Mouse (Mus musculus): ENCODE data around the gene Dennd1a. TPM values are rescaled to one million over a fixed set of nuclear protein-coding genes. Genes with fewer than 3 reads are reported as not detected.

Gene Dennd1a
- 10 to 100 TPM; 80.3 to 86.5 TPM for total RNA-seq (2021)
- long read RNA-seq, experiment 1, full-length matches to known transcripts = 1 of 12 reads
- long read RNA-seq, experiment 1, partial matches to known transcripts = 1 of 12 reads
- long read RNA-seq, experiment 1, other reads (novel, unspliced or antisense) = 10 of 12 reads
- long read RNA-seq, experiment 2, full-length matches to known transcripts = 1 of 20 reads
- long read RNA-seq, experiment 2, partial matches to known transcripts = 0 of 20 reads
- long read RNA-seq, experiment 2, other reads (novel, unspliced or antisense) = 19 of 20 reads

DNA sequence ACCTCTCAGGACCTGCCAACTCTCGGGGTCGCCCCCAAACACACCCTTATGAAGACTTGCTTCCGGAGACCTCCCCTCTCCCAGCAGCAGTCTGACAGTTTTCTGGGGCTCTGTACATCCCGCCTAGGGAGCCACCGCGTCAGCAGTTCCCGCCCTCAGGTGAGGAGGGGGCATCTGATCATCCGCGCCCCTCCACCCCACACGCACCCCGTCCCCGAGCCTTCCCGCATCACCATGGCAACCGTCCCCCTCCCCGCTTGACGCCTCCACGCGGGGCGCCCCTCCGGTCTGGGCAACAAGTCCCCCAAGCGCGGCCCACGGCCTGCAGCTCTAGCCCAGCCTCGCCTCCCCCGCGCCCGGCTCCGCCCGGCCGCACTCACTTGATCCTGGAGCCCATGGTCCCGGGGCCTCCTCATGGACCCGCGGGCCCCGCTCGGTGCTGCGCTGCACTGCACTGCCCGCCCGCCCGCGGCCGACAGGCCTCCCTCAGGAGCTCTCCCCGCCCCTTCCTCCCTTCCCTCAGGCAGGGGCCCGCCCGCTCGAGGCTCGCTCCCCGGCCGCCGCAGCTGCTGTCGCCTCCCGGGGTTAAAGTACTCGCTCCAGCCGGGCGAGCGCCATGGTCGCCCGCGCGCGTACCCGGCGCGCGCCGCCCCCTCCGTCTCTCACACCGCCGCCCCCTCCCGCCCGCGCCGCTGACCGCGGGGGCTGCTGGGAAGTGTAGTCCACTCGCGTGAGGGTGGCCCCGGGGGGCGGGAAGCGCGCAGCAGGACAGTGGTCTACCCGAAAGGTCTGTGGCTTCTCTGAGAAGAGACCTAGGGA lies at the start of gene Dennd1a:
TSS of gene Dennd1a (minus strand) at position 658 of the 819 bp plus-strand sequence.
- peak; percentile 37 for TF ChIP-seq CTCF (conservative IDR thresholded peaks at IDR 0.05)
- peak within 1 kb of the TSS; percentile 98 for H3K27ac ChIP-seq
- H3K4me3 ChIP-seq = peak within 1 kb of the TSS; percentile 94
- DNase-seq (ENCODE audit: low spot score in 2 of 2) = peak; percentile 79 to 81

DNA sequence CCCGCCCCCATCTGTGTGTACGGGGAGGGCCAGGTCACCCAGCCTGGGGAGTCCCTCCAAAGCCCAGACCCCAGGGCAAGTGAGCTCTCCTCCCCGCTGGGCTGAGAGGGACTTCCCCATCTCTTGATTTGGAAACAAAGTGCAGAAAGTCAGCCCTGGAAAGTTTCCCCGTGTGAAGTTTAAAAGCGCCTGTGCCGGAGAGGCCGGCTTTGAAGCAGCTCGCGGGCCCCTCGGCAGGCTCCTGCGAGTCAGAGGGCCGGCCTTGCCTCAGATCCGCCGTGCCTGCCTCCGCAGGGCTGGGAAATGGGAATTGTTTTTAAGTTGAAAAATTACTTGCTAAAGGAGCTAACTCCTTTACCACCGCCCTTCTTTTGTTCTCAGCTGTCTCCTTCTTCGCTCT lies 49.4 kb upstream of the Dennd1a start:
- no peak for DNase-seq (ENCODE audit: low spot score in 2 of 2)
- TF ChIP-seq CTCF (conservative IDR thresholded peaks at IDR 0.05) = no peak
- H3K27ac ChIP-seq = no peak overlapping the region
- no peak overlapping the region for H3K4me3 ChIP-seq

DNA sequence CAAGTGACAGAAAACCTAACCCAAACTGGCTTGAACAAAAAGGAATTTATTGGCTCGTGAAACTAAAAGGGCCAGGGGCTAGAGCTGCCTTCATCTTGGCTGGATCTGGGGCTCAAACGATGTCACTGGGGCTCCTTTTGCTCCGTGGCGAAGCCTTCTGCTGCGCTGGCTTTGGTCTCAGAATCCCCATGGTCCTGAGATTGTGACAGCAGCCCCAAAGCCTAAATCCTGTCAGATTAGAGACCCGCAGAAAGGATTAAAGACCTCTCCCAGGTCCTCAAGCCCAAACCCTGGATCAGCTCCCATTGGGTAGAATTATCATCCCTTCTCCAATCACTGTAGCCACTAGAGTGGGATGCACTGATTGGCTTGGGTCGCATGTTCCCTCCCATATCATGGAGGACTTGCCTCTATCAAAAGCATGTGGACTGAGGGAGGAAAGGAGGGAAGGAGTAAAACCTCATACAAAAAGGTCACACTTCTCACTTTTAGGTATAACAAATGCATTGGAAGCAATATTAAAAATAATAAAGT lies 46.5 kb upstream of the Dennd1a start:
- TF ChIP-seq CTCF (conservative IDR thresholded peaks at IDR 0.05) = no peak
- no peak for DNase-seq (ENCODE audit: low spot score in 2 of 2)
- no peak overlapping the region for H3K27ac ChIP-seq
- no peak overlapping the region for H3K4me3 ChIP-seq

DNA sequence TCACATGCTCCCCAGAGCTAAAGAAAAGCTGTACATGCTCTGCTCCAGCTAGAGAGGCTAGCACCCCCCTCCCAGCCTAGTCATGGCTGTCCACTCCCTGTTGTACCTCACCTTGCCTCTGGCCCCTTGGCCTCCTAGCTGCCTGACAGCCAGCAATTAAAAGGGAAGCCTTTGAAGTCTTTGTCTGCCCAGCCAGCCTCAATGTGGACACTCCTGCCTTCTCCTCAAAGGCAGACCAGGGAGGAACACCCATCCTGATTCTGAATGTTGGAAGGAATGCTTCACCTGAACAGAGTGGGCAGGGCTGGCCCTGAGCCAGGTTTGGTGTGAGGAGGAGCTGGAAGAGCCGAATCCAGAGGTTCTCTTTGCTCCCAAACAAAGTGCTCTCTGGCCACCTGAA lies 39.5 kb upstream of the Dennd1a start:
- no peak for TF ChIP-seq CTCF (conservative IDR thresholded peaks at IDR 0.05)
- DNase-seq (ENCODE audit: low spot score in 2 of 2) = no peak
- no peak overlapping the region for H3K4me3 ChIP-seq
- H3K27ac ChIP-seq = no peak overlapping the region

DNA sequence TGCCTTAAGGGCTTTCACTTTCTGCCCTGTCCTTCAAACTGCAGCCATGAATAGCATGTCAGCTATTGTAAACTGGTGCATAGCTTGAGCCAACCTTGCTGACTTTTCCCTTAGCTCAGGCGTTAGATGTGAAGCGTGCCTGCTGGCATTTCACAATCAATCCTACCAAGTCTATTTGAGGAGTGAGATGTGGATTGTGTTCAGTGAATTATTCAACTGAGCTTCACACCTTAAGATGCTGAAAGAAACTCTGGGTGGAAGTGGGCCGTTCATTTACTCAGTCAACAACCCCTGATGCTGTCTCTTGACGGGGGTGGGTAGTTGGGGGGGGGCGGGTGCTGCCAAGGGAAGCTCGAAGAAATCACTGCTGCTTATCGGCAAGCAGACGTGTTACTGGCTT lies 36.2 kb upstream of the Dennd1a start:
- Histone ChIP-seq H3K27ac (no peak overlapping the region), H3K4me3 (no peak overlapping the region)
- DNase-seq (ENCODE audit: low spot score in 2 of 2) = no peak
- no peak for TF ChIP-seq CTCF (conservative IDR thresholded peaks at IDR 0.05)

DNA sequence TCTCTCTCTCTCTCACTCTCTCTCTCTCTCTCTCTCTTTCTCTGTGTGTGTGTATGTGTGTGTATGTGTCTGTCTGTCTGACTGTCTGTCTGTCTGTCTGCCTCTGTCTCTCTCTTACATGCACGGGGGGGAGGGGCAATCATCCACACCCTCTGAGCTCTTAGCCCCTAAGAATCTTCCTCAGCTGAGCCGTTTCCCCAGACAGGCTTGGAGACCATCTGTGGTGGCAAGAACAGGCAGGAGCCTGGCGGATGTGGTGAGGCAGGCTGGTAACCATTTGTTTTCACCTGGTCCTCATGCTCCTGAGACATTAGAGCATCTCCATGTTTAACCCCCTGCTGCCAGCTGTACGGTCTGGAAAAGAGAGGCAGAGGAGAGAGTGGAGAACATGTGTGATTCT lies 33.7 kb upstream of the Dennd1a start:
- DNase-seq (ENCODE audit: low spot score in 2 of 2) = no peak
- no peak for TF ChIP-seq CTCF (conservative IDR thresholded peaks at IDR 0.05)
- Histone ChIP-seq H3K4me3 (no peak overlapping the region), H3K27ac (no peak overlapping the region)

DNA sequence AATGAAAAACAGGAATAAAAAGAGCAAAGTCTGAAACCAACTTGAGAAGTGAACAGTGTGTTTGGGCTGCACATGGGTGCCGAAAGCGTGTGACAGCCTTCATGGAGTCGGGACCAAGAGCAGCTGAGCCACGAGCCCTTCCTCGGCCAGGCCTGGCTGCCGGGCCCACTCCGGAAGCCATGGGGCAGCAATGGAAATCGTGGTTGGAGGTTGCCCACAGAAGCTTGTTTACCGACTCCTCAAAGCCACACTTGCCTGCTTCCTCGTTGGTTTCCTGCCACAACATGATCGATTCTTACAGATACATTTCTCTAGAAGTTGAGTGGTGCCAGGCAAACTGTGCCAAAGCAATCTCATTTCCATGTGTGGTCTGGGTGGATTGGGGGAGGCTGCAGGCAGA lies 31.9 kb upstream of the Dennd1a start:
- no peak for DNase-seq (ENCODE audit: low spot score in 2 of 2)
- Histone ChIP-seq H3K27ac (no peak overlapping the region), H3K4me3 (no peak overlapping the region)
- no peak for TF ChIP-seq CTCF (conservative IDR thresholded peaks at IDR 0.05)

DNA sequence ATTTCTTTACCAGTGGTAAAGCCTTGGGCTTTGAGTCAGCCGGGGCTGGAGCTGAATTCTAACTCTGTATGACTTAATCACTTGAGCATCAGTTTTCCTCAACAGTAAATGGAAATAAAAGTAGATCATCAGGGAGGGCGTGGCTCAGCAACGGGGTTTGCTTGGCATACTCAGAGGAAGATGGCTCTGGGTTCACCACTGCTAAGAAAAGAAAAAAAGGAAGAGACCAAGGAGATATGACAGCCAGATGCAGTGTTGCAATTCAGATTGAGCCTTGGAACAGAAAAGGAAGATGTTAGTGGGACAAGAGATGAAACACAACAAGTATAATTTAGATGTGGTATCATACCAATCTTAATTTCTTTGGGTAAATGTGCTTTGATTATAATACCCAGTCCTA lies 26.2 kb upstream of the Dennd1a start:
- no peak for TF ChIP-seq CTCF (conservative IDR thresholded peaks at IDR 0.05)
- Histone ChIP-seq H3K27ac (no peak overlapping the region), H3K4me3 (no peak overlapping the region)
- no peak for DNase-seq (ENCODE audit: low spot score in 2 of 2)

DNA sequence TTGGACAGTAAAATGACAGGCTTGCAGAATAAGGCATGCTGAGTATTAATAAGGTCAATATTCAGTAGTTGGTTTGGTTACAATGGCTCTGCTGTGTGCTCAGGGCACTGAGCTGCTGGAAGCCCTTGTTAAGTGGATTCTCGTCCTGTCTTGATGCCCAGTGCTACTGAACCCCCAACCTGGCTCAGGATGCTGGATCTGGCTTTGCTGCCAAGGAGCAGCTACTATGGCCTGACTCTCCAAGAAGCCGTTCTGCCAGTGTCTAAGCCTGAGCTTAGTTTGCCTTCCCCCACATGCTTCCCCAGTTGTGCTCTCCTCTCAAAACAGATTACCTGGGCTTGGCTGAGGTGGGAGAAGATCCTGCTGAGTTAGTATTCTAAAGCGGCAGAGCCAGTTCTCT lies 25.7 kb upstream of the Dennd1a start:
- TF ChIP-seq CTCF (conservative IDR thresholded peaks at IDR 0.05) = no peak

DNA sequence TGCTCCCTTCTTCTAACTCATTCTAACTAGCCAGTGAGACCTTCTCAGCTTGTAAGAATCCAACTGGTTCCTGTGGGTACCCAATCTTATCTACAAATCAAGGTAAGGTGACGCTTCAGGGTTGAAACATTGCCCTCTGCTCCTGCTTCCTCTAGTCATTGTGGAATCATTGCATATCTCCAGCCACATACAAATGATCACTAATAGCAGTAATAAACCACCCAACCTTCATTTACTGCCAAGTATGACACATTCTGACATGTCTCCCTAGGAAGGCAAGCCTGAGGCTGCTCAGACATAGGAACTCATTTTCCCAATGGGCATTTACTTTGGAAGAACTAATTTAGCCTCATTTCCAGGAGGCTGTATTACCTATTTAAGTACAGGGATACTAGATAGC lies 18.0 kb upstream of the Dennd1a start:
- TF ChIP-seq CTCF (conservative IDR thresholded peaks at IDR 0.05) = no peak
- Histone ChIP-seq H3K27ac (no peak overlapping the region), H3K4me3 (no peak overlapping the region)
- no peak for DNase-seq (ENCODE audit: low spot score in 2 of 2)

More for the DNA sequence above, 25.7 kb upstream of the Dennd1a start:
- DNase-seq (ENCODE audit: low spot score in 2 of 2) = no peak
- Histone ChIP-seq H3K4me3 (no peak overlapping the region), H3K27ac (no peak overlapping the region)

DNA sequence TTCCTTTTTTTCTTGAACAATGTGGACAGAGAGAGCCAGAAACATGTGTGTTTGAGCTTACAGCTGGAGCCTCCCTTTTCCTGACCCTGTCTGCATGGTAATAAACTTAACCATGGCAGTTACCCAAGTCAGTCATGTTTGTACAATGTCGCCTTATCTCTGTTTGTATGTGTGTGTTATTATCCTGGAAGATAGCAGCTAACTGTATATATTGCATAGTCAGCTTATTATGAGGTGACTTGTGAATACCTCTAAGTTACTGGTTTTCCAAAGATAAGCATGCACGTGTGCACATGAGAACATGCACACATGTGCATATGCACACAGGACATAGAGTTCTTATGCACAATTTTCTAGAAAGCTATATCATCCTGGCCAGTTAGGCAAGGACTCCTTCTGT lies 13.8 kb upstream of the Dennd1a start:
- no peak for DNase-seq (ENCODE audit: low spot score in 2 of 2)
- no peak for TF ChIP-seq CTCF (conservative IDR thresholded peaks at IDR 0.05)
- Histone ChIP-seq H3K4me3 (no peak overlapping the region), H3K27ac (no peak overlapping the region)

DNA sequence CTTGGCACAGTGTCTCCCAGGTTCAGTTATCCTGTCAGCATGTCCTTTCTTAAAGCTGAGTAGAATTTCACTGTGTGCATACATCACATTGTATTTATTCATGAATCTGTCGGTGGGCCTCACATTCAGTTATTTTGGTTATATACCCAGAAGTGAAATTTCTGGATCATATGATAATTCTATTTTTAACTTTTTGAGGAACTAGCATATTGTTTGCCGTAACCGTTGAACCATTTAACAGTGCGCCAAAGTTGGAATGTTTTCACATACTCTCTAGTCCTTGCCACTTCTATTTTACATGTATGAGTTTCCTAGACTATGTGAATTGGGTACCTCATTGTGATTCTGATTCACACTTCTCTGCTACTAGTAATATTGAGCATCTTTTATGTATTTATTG lies 8.7 kb upstream of the Dennd1a start:
- Histone ChIP-seq H3K27ac (no peak overlapping the region), H3K4me3 (no peak overlapping the region)
- no peak for TF ChIP-seq CTCF (conservative IDR thresholded peaks at IDR 0.05)
- DNase-seq (ENCODE audit: low spot score in 2 of 2) = no peak

DNA sequence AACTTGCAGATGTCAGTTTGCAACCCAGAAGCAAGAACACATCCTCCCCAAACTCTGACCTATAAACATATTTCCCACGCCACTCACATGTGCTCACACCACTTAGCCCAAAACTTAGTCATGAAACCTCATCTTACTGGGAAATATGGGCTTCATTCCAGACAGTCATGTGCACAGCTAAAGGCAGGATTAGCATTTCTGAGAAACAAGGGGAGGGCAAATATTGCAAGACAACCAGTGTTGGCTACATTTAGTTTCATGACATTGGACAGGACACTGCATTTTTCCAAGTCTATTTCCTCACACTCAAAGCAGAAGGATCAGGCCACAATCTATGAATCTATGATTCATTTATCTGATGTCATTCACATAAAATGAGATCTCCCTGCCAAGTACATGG lies 4.3 kb upstream of the Dennd1a start:
- no peak overlapping the region for H3K4me3 ChIP-seq
- no peak overlapping the region for H3K27ac ChIP-seq
- TF ChIP-seq CTCF (conservative IDR thresholded peaks at IDR 0.05) = no peak
- DNase-seq (ENCODE audit: low spot score in 2 of 2) = no peak

DNA sequence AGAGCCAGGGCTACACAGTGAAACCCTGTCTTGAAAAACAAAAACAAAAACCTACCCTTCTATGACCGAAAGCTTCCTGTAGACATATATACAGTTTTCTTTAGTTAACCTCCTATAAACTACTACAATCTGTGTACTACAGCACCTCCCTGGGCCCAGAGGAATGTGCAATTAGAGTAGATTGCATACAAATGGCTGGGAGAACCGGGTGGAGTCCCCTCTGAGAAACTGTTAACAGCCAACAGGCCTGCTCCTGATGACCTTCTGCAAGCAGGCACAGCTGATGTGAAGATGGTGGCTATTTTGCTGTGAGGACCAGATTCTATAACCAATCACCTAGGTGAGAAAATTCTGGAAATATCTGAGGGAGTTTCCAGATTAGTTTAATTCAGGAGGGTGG lies 1.0 kb upstream of the Dennd1a start:
- Histone ChIP-seq H3K27ac (no peak overlapping the region), H3K4me3 (no peak overlapping the region)
- DNase-seq (ENCODE audit: low spot score in 2 of 2) = no peak
- no peak for TF ChIP-seq CTCF (conservative IDR thresholded peaks at IDR 0.05)
